Mouse (Mus musculus): ENCODE measurements around the gene BC037034. TPM values are rescaled to one million over a fixed set of nuclear protein-coding genes. Genes with fewer than 3 reads are reported as not detected.
"Not testable (repeated sequence)": the region's sequence is repeated elsewhere in the genome, so short reads cannot be mapped to it uniquely, and the experiment has no call there.

Gene BC037034
- polyA plus RNA-seq, 1 experiment from 2014 or later: 36.9 TPM

GRCm38 (mm10) chr5:138222111-138222510 lies 41.7 kb downstream of the BC037034 start:
- peaks cover 2% of the 10 kb centered on the region for H3K27me3 ChIP-seq
- ATAC-seq: peak; percentile 90
- POLR2A ChIA-PET: interaction anchor here (0.6 to 0.9 kb wide), 3 partner anchors 8 to 483 kb away, joined by 3 to 4 read pairs (median 3); no protein-coding TSS in a partner anchor

GRCm38 (mm10) chr5:138219864-138220263 lies 44.0 kb downstream of the BC037034 start:
- POLR2A ChIA-PET: interaction anchor here (0.7 kb wide), 1 partner anchor 315 kb away, joined by 6 read pairs; no protein-coding TSS in a partner anchor
- in situ Hi-C loops (cut with MboI; ENCODE audit: low pct_unique_long_range_greater_than_20kb): loop anchor here (10.0 kb wide), 1 partner anchor 305 kb away; no protein-coding TSS in a partner anchor
- peaks cover 2% of the 10 kb centered on the region for H3K27me3 ChIP-seq
- CTCF ChIA-PET: interaction anchor here (0.9 to 3.2 kb wide), 7 partner anchors 10 to 34 kb away, joined by 3 to 28 read pairs (median 6); no protein-coding TSS in a partner anchor
- no peak for ATAC-seq
- DNase-seq (ENCODE audit: low read depth, low spot score): no peak
- no peak for TF ChIP-seq CTCF (IDR thresholded peaks at IDR 0.05)

More at GRCm38 (mm10) chr5:138222111-138222510, 41.7 kb downstream of the BC037034 start:
- CTCF ChIA-PET: interaction anchor here (0.6 to 3.2 kb wide), 19 partner anchors 9 to 437 kb away, joined by 3 to 28 read pairs (median 6); partner anchors contain the start of gene Lamtor4
- in situ Hi-C loops (cut with MboI; ENCODE audit: low pct_unique_long_range_greater_than_20kb): loop anchor here (10.0 kb wide), 1 partner anchor 303 kb away; no protein-coding TSS in a partner anchor
- no peak for DNase-seq (ENCODE audit: low read depth, low spot score)
- peak; percentile 99 for TF ChIP-seq CTCF (IDR thresholded peaks at IDR 0.05)

GRCm38 (mm10) chr5:138216632-138217031 lies 47.2 kb downstream of the BC037034 start:
- POLR2A ChIA-PET; in situ Hi-C loops (cut with MboI; ENCODE audit: low pct_unique_long_range_greater_than_20kb); ATAC-seq; DNase-seq (ENCODE audit: low read depth, low spot score); H3K27me3 ChIP-seq: not testable (repeated sequence)
- CTCF ChIA-PET: interaction anchor here (0.8 kb wide), 1 partner anchor 11 kb away, joined by 3 read pairs; no protein-coding TSS in a partner anchor

Other genes starting within 250 kb of the BC037034 start
- not detected for gene Smok3a, start 242.8 kb downstream of the BC037034 start, polyA plus RNA-seq (2021)
- not detected for gene Smok3b, start 242.6 kb downstream of the BC037034 start, polyA plus RNA-seq (2021)
- gene Smok3c, start 210.8 kb downstream of the BC037034 start, polyA plus RNA-seq (2021): not detected
- gene Zkscan1, start 178.9 kb downstream of the BC037034 start, polyA plus RNA-seq (2021): 32.9 TPM
- 60.4 TPM for gene Zscan21, start 147.1 kb downstream of the BC037034 start, polyA plus RNA-seq (2021)
- gene Zfp113, start 108.3 kb downstream of the BC037034 start, polyA plus RNA-seq (2021): 11.5 TPM
- gene Cops6, start 103.0 kb downstream of the BC037034 start, polyA plus RNA-seq (2021): 274 TPM
- gene Ap4m1, start 92.0 kb downstream of the BC037034 start, polyA plus RNA-seq (2021): 39.7 TPM
- gene Mcm7, start 91.6 kb downstream of the BC037034 start, polyA plus RNA-seq (2021): 104 TPM
- gene Taf6, start 76.6 kb downstream of the BC037034 start, polyA plus RNA-seq (2021): 60.2 TPM
- 68.3 TPM for gene Cnpy4, start 76.5 kb downstream of the BC037034 start, polyA plus RNA-seq (2021)
- 11.4 TPM for gene Mblac1, start 69.7 kb downstream of the BC037034 start, polyA plus RNA-seq (2021)
- gene Nxpe5, start 38.1 kb downstream of the BC037034 start, polyA plus RNA-seq (2021): 2.2 TPM
- 125 TPM for gene Lamtor4, start 8.6 kb downstream of the BC037034 start, polyA plus RNA-seq (2021)
- gene Gal3st4, start 8.8 kb upstream of the BC037034 start, polyA plus RNA-seq (2021): 0.62 TPM
- gene Gm43720, start 15.9 kb upstream of the BC037034 start, polyA plus RNA-seq (2021): 0.01 TPM
- gene Gpc2, start 16.0 kb upstream of the BC037034 start, polyA plus RNA-seq (2021): 13.9 TPM
- gene Stag3, start 16.2 kb upstream of the BC037034 start, polyA plus RNA-seq (2021): 4.5 TPM
- not detected for gene Pvrig, start 77.9 kb upstream of the BC037034 start, polyA plus RNA-seq (2021)
- 12.8 TPM for gene Zfp157, start 177.4 kb upstream of the BC037034 start, polyA plus RNA-seq (2021)

Data from Patski (cell line).